8 mouse cellular contexts compared by ENCODE assay signal in genomic region chr14:19905615-19906014, GRCm38 (mm10).
DNase-seq lines count a peak whose midpoint lies in the region; ATAC-seq lines count a peak whose summit lies in the region.

No protein-coding gene starts in this region.

- WGBS in forebrain, embryonic 15.5 days, result 25% methylated on average over 5 of the region's 5 CpGs

- DNase-seq in urinary bladder, postnatal 25 days (ENCODE audit: low spot score), result peak; percentile 5
- DNase-seq in urinary bladder, adult 2 months (ENCODE audit: low spot score), result no peak
- peak; percentile 48 for DNase-seq in heart, postnatal 25 days (ENCODE audit: low spot score)
- DNase-seq in layer of hippocampus, postnatal 25 days (ENCODE audit: extremely low spot score in 1 of 2, low spot score in 1 of 2), result peak; percentile 37 to 48
- peak; percentile 75 to 86 for DNase-seq in lung, postnatal 4 days
- DNase-seq in spleen, postnatal 14 days (ENCODE audit: low spot score in 2 of 2), result no peak

- peak overlapping the region; percentile 54 for H3K27ac ChIP-seq in forebrain, embryonic 15.5 days (replicated peaks)

- no peaks in the 10 kb centered on the region for H3K9me3 ChIP-seq in forebrain, embryonic 15.5 days

- H3K27me3 ChIP-seq in forebrain, embryonic 15.5 days, result no peaks in the 10 kb centered on the region

- intact Hi-C loops in heart, postnatal 25 days (cut with DNase I), result no loop called here

- H3K9ac ChIP-seq in forebrain, embryonic 15.5 days (replicated peaks), result no peak overlapping the region

- peaks cover 25% of the 10 kb centered on the region for H3K4me1 ChIP-seq in forebrain, embryonic 15.5 days

- H3K4me3 ChIP-seq in forebrain, embryonic 15.5 days, result no peak overlapping the region

- ATAC-seq in forebrain, embryonic 15.5 days (replicated peaks), result peak; percentile 81
- no peak for ATAC-seq in activated CD4-positive, CD25-positive, alpha-beta regulatory T cell, adult 4 months

- no peaks in the 10 kb centered on the region for H3K36me3 ChIP-seq in forebrain, embryonic 15.5 days

- H3K4me2 ChIP-seq in forebrain, embryonic 15.5 days (replicated peaks), result no peak overlapping the region

Comparison
In these comparisons a context has a peak if more than half of its experiments do, and no peak if none do; other contexts are left out.
1. DNase-seq: peak in urinary bladder, postnatal 25 days (single experiment), heart, postnatal 25 days (single experiment), layer of hippocampus, postnatal 25 days (2 of 2) and lung, postnatal 4 days (2 of 2); none in urinary bladder, adult 2 months (single experiment) and spleen, postnatal 14 days (0 of 2).